Mouse (Mus musculus) limb, embryonic 10.5 days (tissue): ENCODE results near the gene Sacs. TPM values are rescaled to one million over a fixed set of nuclear protein-coding genes. Genes with fewer than 3 reads are reported as not detected.
A peak's percentile ranks its signal among the peaks of the same experiment; 100 is the strongest.

Source experiments
- DNase-seq: peaks from one replicate; pipeline ENCODE4 v3.0.0-alpha.2; 2017; ENCODE audit warnings: low spot score
- H3K27ac ChIP-seq: fragments of 300-500 bp; sonication (generic); 2 replicates; pipeline ENCODE4 v1.5.1; 2016; ENCODE audit warnings: mild to moderate bottlenecking
- H3K27me3 ChIP-seq: fragments of 300-500 bp; sonication (generic); 2 replicates; pipeline ENCODE4 v1.6.1; 2016; ENCODE audit warnings: low read depth, mild to moderate bottlenecking; ENCODE audit not compliant: poor library complexity, severe bottlenecking
- H3K36me3 ChIP-seq: fragments of 300-500 bp; sonication (generic); 2 replicates; pipeline ENCODE4 v1.6.1; 2016; ENCODE audit warnings: mild to moderate bottlenecking, moderate library complexity
- H3K4me1 ChIP-seq: fragments of 300-500 bp; sonication (generic); 2 replicates; pipeline ENCODE4 v1.6.1; 2016
- H3K4me3 ChIP-seq: fragments of 300-500 bp; sonication (generic); 2 replicates; pipeline ENCODE4 v1.5.1; 2016; ENCODE audit warnings: mild to moderate bottlenecking, moderate library complexity
- H3K9me3 ChIP-seq: fragments of 300-500 bp; sonication (generic); replicated peaks from 2 replicates; pipeline ENCODE4 v1.6.1; 2016; ENCODE audit warnings: mild to moderate bottlenecking
- WGBS: fragments of 180-500 bp; shearing (Covaris S2); methylation state at CpG from one replicate; pipeline ENCODE4 v1.1.7; 2016; 5-methylcytosine and 5-hydroxymethylcytosine counted together
- polyA plus RNA-seq: library from polyadenylated mRNA; unstranded; fragments of >200 nt; fragmentation: Nextera tagmentation; extraction: Ambion mirVana; gene quantifications from 2 replicates; pipeline ENCODE4 v1.2.1, GENCODE M21; 2016

The Sacs gene
- polyA plus RNA-seq, 1 experiment from 2014 or later, result 2.1 TPM

- no peak overlapping the region for H3K27ac ChIP-seq
- WGBS, result 84% methylated on average over 5 of the region's 5 CpGs
- no peak for DNase-seq
- H3K36me3 ChIP-seq, result no peaks in the 10 kb centered on the region
- peaks cover 16% of the 10 kb centered on the region for H3K27me3 ChIP-seq
- H3K9me3 ChIP-seq, result no peaks in the 10 kb centered on the region
- no peak overlapping the region for H3K4me3 ChIP-seq
- 0 out of 2 replicates have a peak, but pooled peaks cover 6% of the 10 kb centered on the region for H3K4me1 ChIP-seq
Observed at GRCm38 (mm10) chr14:61171261-61171970, 33.2 kb downstream of the Sacs start.

- Histone ChIP-seq H3K4me3 (peak overlapping the region; percentile 92), H3K4me1 (0 out of 2 replicates have a peak, but pooled peaks cover 6% of the 10 kb centered on the region), H3K27ac (peak overlapping the region; percentile 94), H3K27me3 (peaks cover 9% of the 10 kb centered on the region), H3K9me3 (no peaks in the 10 kb centered on the region), H3K36me3 (no peaks in the 10 kb centered on the region)
- under 1% methylated on average over 52 of the region's 52 CpGs for WGBS
- peak; percentile 98 for DNase-seq
Observed at GRCm38 (mm10) chr14:61172548-61173158, 34.4 kb downstream of the Sacs start.

- Histone ChIP-seq H3K27ac (peak overlapping the region; percentile 94), H3K9me3 (no peaks in the 10 kb centered on the region), H3K4me1 (0 out of 2 replicates have a peak, but pooled peaks cover 6% of the 10 kb centered on the region), H3K27me3 (peaks cover 9% of the 10 kb centered on the region), H3K36me3 (no peaks in the 10 kb centered on the region), H3K4me3 (peak overlapping the region; percentile 92)
- WGBS, result under 1% methylated on average over 37 of the region's 37 CpGs
- no peak for DNase-seq
Observed at GRCm38 (mm10) chr14:61173229-61173628, 35.0 kb downstream of the Sacs start.

- Histone ChIP-seq H3K27ac (no peak overlapping the region), H3K4me3 (no peak overlapping the region), H3K4me1 (no peaks in the 10 kb centered on the region), H3K9me3 (no peaks in the 10 kb centered on the region), H3K27me3 (no peaks in the 10 kb centered on the region), H3K36me3 (peaks cover 45% of the 10 kb centered on the region)
- WGBS, result 87% methylated on average over 7 of the region's 7 CpGs
- no peak for DNase-seq
Observed at GRCm38 (mm10) chr14:61191904-61192303, 53.6 kb downstream of the Sacs start.

GRCm38 (mm10) chr14:61192326-61192725, 54.1 kb downstream of the Sacs start:
- H3K4me1 ChIP-seq, result no peaks in the 10 kb centered on the region
- DNase-seq, result no peak
- WGBS, result 83% methylated on average over 10 of the region's 10 CpGs

DNA sequence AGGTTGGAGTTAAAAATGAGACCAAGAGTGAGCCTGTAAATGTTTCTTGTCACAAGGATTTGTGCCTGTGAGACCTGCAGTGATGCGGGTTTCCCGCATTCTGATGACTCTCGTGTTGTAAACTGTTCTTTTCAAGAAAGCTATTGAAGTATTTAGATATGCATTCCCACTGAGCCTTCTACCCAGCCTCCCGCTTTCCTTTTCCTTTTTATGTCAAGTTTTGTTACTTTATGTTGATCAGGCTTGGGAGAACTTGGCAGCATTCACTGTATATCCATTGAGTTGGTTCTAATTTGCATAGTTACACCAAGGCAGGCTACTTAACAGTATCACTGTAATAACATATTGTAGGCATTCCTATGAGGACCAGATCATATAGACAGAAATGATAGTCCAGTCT, 56.2 kb downstream of the Sacs start:
- Histone ChIP-seq H3K36me3 (peaks cover 58% of the 10 kb centered on the region), H3K27ac (no peak overlapping the region)

More at GRCm38 (mm10) chr14:61192326-61192725, 54.1 kb downstream of the Sacs start:
- H3K27me3 ChIP-seq, result no peaks in the 10 kb centered on the region
- no peak overlapping the region for H3K4me3 ChIP-seq
- peaks cover 49% of the 10 kb centered on the region for H3K36me3 ChIP-seq
- H3K27ac ChIP-seq, result no peak overlapping the region
- no peaks in the 10 kb centered on the region for H3K9me3 ChIP-seq

DNA sequence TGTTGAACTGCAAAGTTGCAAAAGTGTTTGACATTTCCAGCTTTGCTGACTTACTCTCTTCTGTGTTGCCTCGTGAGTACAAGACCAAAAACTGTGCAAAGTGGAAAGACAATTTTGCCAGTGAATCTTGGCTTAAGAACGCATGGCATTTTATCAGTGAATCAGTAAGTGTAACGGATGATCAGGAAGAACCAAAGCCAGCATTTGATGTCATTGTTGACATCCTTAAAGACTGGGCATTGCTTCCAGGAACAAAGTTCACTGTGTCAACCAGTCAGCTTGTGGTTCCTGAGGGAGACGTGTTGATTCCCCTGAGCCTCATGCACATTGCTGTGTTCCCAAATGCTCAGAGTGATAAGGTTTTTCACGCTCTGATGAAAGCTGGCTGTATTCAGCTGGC, 71.9 kb downstream of the Sacs start:
- 94% methylated on average over 5 of the region's 5 CpGs for WGBS
- Histone ChIP-seq H3K27me3 (no peaks in the 10 kb centered on the region), H3K4me1 (no peaks in the 10 kb centered on the region), H3K27ac (no peak overlapping the region), H3K9me3 (no peaks in the 10 kb centered on the region), H3K4me3 (no peak overlapping the region), H3K36me3 (peaks cover 66% of the 10 kb centered on the region)
- no peak for DNase-seq

More for the DNA sequence above, 56.2 kb downstream of the Sacs start:
- WGBS, result 97% methylated on average over 4 of the region's 4 CpGs
- Histone ChIP-seq H3K27me3 (no peaks in the 10 kb centered on the region), H3K4me1 (no peaks in the 10 kb centered on the region), H3K4me3 (no peak overlapping the region), H3K9me3 (no peaks in the 10 kb centered on the region)
- no peak for DNase-seq

DNA sequence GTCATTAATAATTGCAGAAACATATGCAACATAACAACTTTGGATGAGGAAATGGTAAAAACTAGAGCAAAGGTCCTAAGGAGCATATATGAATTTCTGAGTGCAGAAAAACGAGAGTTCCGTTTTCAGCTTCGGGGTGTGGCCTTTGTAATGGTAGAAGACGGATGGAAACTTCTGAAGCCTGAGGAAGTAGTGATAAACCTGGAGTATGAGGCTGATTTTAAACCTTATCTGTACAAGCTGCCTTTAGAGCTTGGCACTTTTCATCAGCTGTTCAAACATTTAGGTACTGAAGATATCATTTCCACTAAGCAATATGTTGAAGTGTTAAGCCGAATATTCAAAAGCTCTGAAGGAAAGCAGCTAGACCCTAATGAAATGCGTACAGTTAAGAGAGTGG, 73.5 kb downstream of the Sacs start:
- Histone ChIP-seq H3K36me3 (peaks cover 50% of the 10 kb centered on the region), H3K27ac (no peak overlapping the region), H3K9me3 (no peaks in the 10 kb centered on the region), H3K4me3 (no peak overlapping the region), H3K4me1 (no peaks in the 10 kb centered on the region), H3K27me3 (no peaks in the 10 kb centered on the region)
- DNase-seq, result no peak
- WGBS, result 97% methylated on average over 6 of the region's 6 CpGs

DNA sequence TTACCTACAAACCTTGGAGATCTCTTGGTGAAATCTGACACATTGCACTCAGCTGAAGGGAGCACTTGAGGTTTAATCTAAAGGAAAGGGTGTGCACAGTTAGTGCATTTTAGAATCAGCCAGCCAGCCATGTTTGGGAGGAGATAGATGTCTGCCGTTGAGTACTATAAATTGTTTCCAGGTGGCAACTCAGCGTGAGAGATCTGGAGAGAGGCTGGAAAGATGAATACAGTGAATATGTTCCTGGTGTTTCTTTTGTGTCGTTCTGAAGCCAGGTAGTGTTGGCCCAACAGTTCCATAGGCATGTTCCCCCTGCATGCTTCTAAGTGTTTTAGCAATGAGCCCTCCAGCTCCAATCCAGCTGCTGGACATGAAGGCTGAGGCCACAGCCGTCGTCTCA, 82.9 kb downstream of the Sacs start:
- DNase-seq, result no peak
- no peak overlapping the region for H3K4me3 ChIP-seq
- H3K9me3 ChIP-seq, result no peaks in the 10 kb centered on the region
- peaks cover 36% of the 10 kb centered on the region for H3K4me1 ChIP-seq
- no peaks in the 10 kb centered on the region for H3K27me3 ChIP-seq
- 0 out of 2 replicates have a peak overlapping the region, but pooled peaks have one; percentile 36 for H3K27ac ChIP-seq
- 63% methylated on average over 5 of the region's 5 CpGs for WGBS
- no peaks in the 10 kb centered on the region for H3K36me3 ChIP-seq

DNA sequence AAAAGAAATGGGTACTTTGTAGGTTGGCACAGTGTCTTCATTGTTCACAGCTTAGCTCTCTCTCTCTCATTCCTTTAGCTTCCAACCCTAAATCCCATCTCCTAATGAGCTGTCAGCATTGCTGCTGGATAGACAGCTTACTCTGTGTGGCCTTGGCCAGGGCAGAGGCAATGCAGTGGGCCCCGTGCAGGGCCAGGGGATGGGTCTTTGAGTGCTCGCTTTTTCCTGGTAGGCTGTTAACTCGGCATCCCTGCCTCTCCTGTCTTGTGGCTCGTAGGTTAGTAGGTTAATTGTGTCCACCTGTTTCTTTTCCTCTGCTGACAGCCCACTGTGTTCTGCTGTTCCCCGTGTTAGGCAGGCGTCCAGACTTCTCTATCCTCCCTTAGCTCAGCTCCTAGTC, 84.2 kb downstream of the Sacs start:
- no peaks in the 10 kb centered on the region for H3K9me3 ChIP-seq
- H3K4me1 ChIP-seq, result peaks cover 36% of the 10 kb centered on the region
- H3K27me3 ChIP-seq, result no peaks in the 10 kb centered on the region
- peak; percentile 37 for DNase-seq
- 0 out of 2 replicates have a peak overlapping the region, but pooled peaks have one; percentile 30 for H3K27ac ChIP-seq
- WGBS, result 20% methylated on average over 6 of the region's 6 CpGs
- no peaks in the 10 kb centered on the region for H3K36me3 ChIP-seq
- no peak overlapping the region for H3K4me3 ChIP-seq

DNA sequence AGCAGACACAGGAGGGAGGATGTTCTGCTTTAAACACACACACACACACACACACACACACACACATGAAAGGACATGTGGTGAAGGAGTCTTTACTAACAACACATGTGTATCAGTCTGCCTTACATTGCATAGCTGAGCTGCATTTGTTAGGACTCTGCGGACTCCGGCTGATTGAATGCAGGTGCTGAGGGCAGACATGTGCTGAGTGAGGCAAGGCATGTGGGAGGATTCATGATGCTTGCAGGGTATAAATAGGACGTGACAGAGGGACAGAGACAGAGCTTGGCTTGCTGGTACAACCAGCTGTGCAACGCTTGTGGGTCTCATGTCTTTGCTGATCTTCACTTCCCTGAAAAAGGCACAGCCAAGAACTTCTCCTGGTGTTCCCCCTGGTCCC, 85.5 kb downstream of the Sacs start:
- DNase-seq, result peak; percentile 69
- peaks cover 36% of the 10 kb centered on the region for H3K4me1 ChIP-seq
- no peak overlapping the region; the same call in 1 of the 2 replicates for H3K27ac ChIP-seq
- H3K4me3 ChIP-seq, result no peak overlapping the region
- no peaks in the 10 kb centered on the region for H3K36me3 ChIP-seq
- no peaks in the 10 kb centered on the region for H3K9me3 ChIP-seq
- H3K27me3 ChIP-seq, result no peaks in the 10 kb centered on the region
- WGBS, result 54% methylated on average over 4 of the region's 4 CpGs

- Histone ChIP-seq H3K4me1 (peaks cover 36% of the 10 kb centered on the region), H3K9me3 (no peaks in the 10 kb centered on the region), H3K4me3 (no peak overlapping the region), H3K27ac (no peak overlapping the region), H3K27me3 (no peaks in the 10 kb centered on the region), H3K36me3 (no peaks in the 10 kb centered on the region)
- DNase-seq, result no peak
- 88% methylated on average over 5 of the region's 5 CpGs for WGBS
Observed at GRCm38 (mm10) chr14:61224387-61225077, 86.3 kb downstream of the Sacs start.

DNA sequence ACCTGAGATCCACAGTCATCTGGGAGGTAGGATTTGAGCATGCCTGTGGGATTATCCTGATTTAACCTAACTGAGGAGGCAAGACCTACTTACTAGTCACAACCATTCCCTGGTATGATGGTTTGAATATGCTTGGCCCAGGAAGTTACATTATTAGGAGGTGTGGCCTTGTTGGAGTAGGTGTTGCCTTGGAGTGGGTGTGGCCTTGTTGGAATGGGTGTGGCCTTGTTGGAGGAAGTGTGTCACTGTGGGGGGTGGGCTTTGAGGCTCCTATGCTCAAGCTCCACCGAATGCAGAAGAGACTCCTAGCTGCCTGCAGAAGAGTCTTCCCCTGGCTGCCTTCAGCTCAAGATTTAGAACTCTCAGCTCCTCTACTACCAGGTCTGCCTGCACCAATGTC, 87.9 kb downstream of the Sacs start:
- Histone ChIP-seq H3K27ac (no peak overlapping the region), H3K36me3 (no peaks in the 10 kb centered on the region), H3K4me3 (no peak overlapping the region), H3K27me3 (no peaks in the 10 kb centered on the region), H3K4me1 (peaks cover 29% of the 10 kb centered on the region), H3K9me3 (no peaks in the 10 kb centered on the region)
- 100% methylated on average over 1 of the region's 1 CpGs for WGBS
- DNase-seq, result no peak
